Mouse (Mus musculus) testis, postnatal 10 days (tissue): Measurements from ENCODE around the gene Gm20388.

Experiments
- DNase-seq: peaks from one replicate; pipeline ENCODE4 v3.0.0; 2021; ENCODE audit warnings: low spot score

The Gm20388 gene

GRCm38 (mm10) chr8:122157689-122158088, 2247.0 kb downstream of the Gm20388 start:
- no peak for DNase-seq

- DNase-seq = no peak
Measured at GRCm38 (mm10) chr8:122160165-122160564, 2249.5 kb downstream of the Gm20388 start.

- DNase-seq = peak; percentile 95
Measured at GRCm38 (mm10) chr8:122162992-122163391, 2252.4 kb downstream of the Gm20388 start.

- no peak for DNase-seq
Measured at GRCm38 (mm10) chr8:122167204-122167860, 2256.7 kb downstream of the Gm20388 start.

GRCm38 (mm10) chr8:122169446-122169845, 2258.8 kb downstream of the Gm20388 start:
- DNase-seq = no peak

- DNase-seq = no peak
Measured at GRCm38 (mm10) chr8:122171823-122172222, 2261.2 kb downstream of the Gm20388 start.

- no peak for DNase-seq
Measured at GRCm38 (mm10) chr8:122174133-122174930, 2263.7 kb downstream of the Gm20388 start.

GRCm38 (mm10) chr8:122178392-122178890, 2267.8 kb downstream of the Gm20388 start:
- no peak for DNase-seq

- DNase-seq = no peak
Measured at GRCm38 (mm10) chr8:122179354-122179753, 2268.7 kb downstream of the Gm20388 start.

- no peak for DNase-seq
Measured at GRCm38 (mm10) chr8:122180116-122180515, 2269.5 kb downstream of the Gm20388 start.

GRCm38 (mm10) chr8:122181414-122181813, 2270.8 kb downstream of the Gm20388 start:
- DNase-seq = no peak

- DNase-seq = peak; percentile 57
Measured at GRCm38 (mm10) chr8:122181991-122182390, 2271.3 kb downstream of the Gm20388 start.

GRCm38 (mm10) chr8:122186363-122186974, 2275.8 kb downstream of the Gm20388 start:
- no peak for DNase-seq

- no peak for DNase-seq
Measured at GRCm38 (mm10) chr8:122187271-122187670, 2276.6 kb downstream of the Gm20388 start.

- no peak for DNase-seq
Measured at GRCm38 (mm10) chr8:122190349-122191053, 2279.9 kb downstream of the Gm20388 start.

- no peak for DNase-seq
Measured at GRCm38 (mm10) chr8:122191054-122191376, 2280.4 kb downstream of the Gm20388 start.

- no peak for DNase-seq
Measured at GRCm38 (mm10) chr8:122192771-122193170, 2282.1 kb downstream of the Gm20388 start.

GRCm38 (mm10) chr8:122193521-122193920, 2282.9 kb downstream of the Gm20388 start:
- no peak for DNase-seq

- DNase-seq = peak; percentile 81
Measured at GRCm38 (mm10) chr8:122194396-122194795, 2283.8 kb downstream of the Gm20388 start.

GRCm38 (mm10) chr8:122197342-122197741, 2286.7 kb downstream of the Gm20388 start:
- DNase-seq = no peak

- no peak for DNase-seq
Measured at GRCm38 (mm10) chr8:122198378-122199025, 2287.9 kb downstream of the Gm20388 start.

GRCm38 (mm10) chr8:122199191-122199590, 2288.6 kb downstream of the Gm20388 start:
- no peak for DNase-seq
